33 mouse cellular contexts compared by ENCODE assay signal in genomic region chr2:122221378-122221777, GRCm38 (mm10). TPM values are rescaled to one million over a fixed set of nuclear protein-coding genes. Genes with fewer than 3 reads are reported as not detected.
DNase-seq lines count a peak whose midpoint lies in the region; ATAC-seq and TF ChIP-seq lines count a peak whose summit lies in the region.
"Had no signal": no experiment of that assay in that cellular context is flagged by ENCODE, and none has a peak within 500 bp of the region (broad histone marks: within the 10 kb centered on the region; RNA-seq: fewer than 3 reads in every experiment).

No protein-coding gene starts in this region.

- H3K36me3 ChIP-seq in G1E (replicated peaks), result no peaks in the 10 kb centered on the region
- H3K36me3 ChIP-seq in MEL (ENCODE audit: control insufficient read depth in 1 of 2, insufficient read depth in 2 of 2, low read length in 2 of 2), result peaks cover 0 to 32% of the 10 kb centered on the region in 2 experiments; a peak in 2 of 4 replicates
- H3K36me3 ChIP-seq in intestine, embryonic 16.5 days (ENCODE audit: control insufficient read depth, insufficient read depth, low read length), result no peaks in the 10 kb centered on the region
- no peaks in the 10 kb centered on the region for H3K36me3 ChIP-seq in kidney, embryonic 14.5 days (ENCODE audit: control insufficient read depth, insufficient read depth, low read length)
- H3K36me3 ChIP-seq: embryonic facial prominence, embryonic 10.5 days; embryonic facial prominence, embryonic 13.5 days; forebrain, embryonic 12.5 days; forebrain, embryonic 15.5 days; heart, embryonic 12.5 days; heart, embryonic 15.5 days; hindbrain, embryonic 10.5 days; hindbrain, embryonic 13.5 days had no signal

- no peak for TF ChIP-seq RAD21 in MEL (IDR thresholded peaks at IDR 0.05; ENCODE audit: low read depth, low read length)

- TF ChIP-seq CTCF in G1E (IDR thresholded peaks at IDR 0.05; ENCODE audit: low read depth, low read length), result no peak
- no peak for TF ChIP-seq CTCF in MEL (IDR thresholded peaks at IDR 0.05 in 2 of 3, conservative IDR thresholded peaks at IDR 0.05 in 1 of 3; ENCODE audit: control insufficient read depth in 1 of 3, insufficient read depth in 1 of 3, low read depth in 2 of 3, low read length in 3 of 3, poor library complexity in 1 of 3, severe bottlenecking in 1 of 3)

- H3K4me1 ChIP-seq in G1E (ENCODE audit: insufficient read depth, low read depth, low read length) (peaks cover 47% of the 10 kb centered on the region), MEL (ENCODE audit: control insufficient read depth in 1 of 2, insufficient read depth in 2 of 2, low read length in 2 of 2) (peaks cover 18 to 32% of the 10 kb centered on the region in 2 experiments)
- H3K4me1 ChIP-seq in intestine, embryonic 16.5 days (ENCODE audit: control insufficient read depth, insufficient read depth, low read length), result no peaks in the 10 kb centered on the region; the same call in 1 of the 2 replicates
- H3K4me1 ChIP-seq in kidney, embryonic 14.5 days (ENCODE audit: control insufficient read depth, insufficient read depth, low read length), result no peaks in the 10 kb centered on the region
- H3K4me1 ChIP-seq: embryonic facial prominence, embryonic 10.5 days; embryonic facial prominence, embryonic 13.5 days; forebrain, embryonic 12.5 days; forebrain, embryonic 15.5 days; heart, embryonic 15.5 days; hindbrain, embryonic 10.5 days; hindbrain, embryonic 13.5 days had no signal

- H3K9ac ChIP-seq in MEL (ENCODE audit: control insufficient read depth, low read depth, low read length, poor library complexity, severe bottlenecking), result no peak overlapping the region
- no peak overlapping the region for H3K9ac ChIP-seq in intestine, embryonic 16.5 days (ENCODE audit: low read depth, low read length)
- no peak overlapping the region for H3K9ac ChIP-seq in kidney, embryonic 14.5 days (ENCODE audit: low read depth, low read length)
- H3K9ac ChIP-seq: embryonic facial prominence, embryonic 13.5 days; forebrain, embryonic 12.5 days; forebrain, embryonic 15.5 days; heart, embryonic 12.5 days; heart, embryonic 15.5 days; hindbrain, embryonic 13.5 days had no signal

- no peaks in the 10 kb centered on the region for H3K27me3 ChIP-seq in G1E (ENCODE audit: insufficient read depth, low read length)
- no peaks in the 10 kb centered on the region for H3K27me3 ChIP-seq in MEL (ENCODE audit: control insufficient read depth in 1 of 2, insufficient read depth in 2 of 2, low read length in 2 of 2)
- H3K27me3 ChIP-seq in intestine, embryonic 16.5 days (replicated peaks; ENCODE audit: control insufficient read depth, insufficient read depth, low read length), result no peaks in the 10 kb centered on the region
- H3K27me3 ChIP-seq in kidney, embryonic 14.5 days (ENCODE audit: control insufficient read depth, insufficient read depth, low read length), result no peaks in the 10 kb centered on the region
- H3K27me3 ChIP-seq: embryonic facial prominence, embryonic 13.5 days; forebrain, embryonic 12.5 days; forebrain, embryonic 15.5 days; heart, embryonic 12.5 days; heart, embryonic 15.5 days; hindbrain, embryonic 13.5 days; Patski had no signal

- peak; percentile 36 for ATAC-seq in G1E (ENCODE audit: extremely low read depth, insufficient number of reproducible peaks, low FRiP score, poor library complexity, severe bottlenecking)
- peak; percentile 86 for ATAC-seq in intestine, embryonic 16.5 days
- ATAC-seq in megakaryocyte progenitor cell, adult 5-6 weeks (replicated peaks; ENCODE audit: poor library complexity), result no peak
- no peak for ATAC-seq in kidney, embryonic 14.5 days (ENCODE audit: low FRiP score, low TSS enrichment)
- ATAC-seq: CD4-positive, CD25-positive, alpha-beta regulatory T cell, adult 4 months; forebrain, embryonic 15.5 days; hindbrain, embryonic 16.5 days; Patski had no signal

- no peak for TF ChIP-seq POLR2A in MEL (IDR thresholded peaks at IDR 0.05; ENCODE audit: control insufficient read depth in 1 of 2, insufficient read depth in 1 of 2, low read depth in 1 of 2, low read length in 2 of 2, poor library complexity in 1 of 2)

- peak overlapping the region; percentile 73 for H3K27ac ChIP-seq in MEL (ENCODE audit: control insufficient read depth, low read depth, low read length)
- H3K27ac ChIP-seq in intestine, embryonic 16.5 days (ENCODE audit: low read length), result peak overlapping the region; percentile 54
- no peak overlapping the region for H3K27ac ChIP-seq in kidney, embryonic 14.5 days (ENCODE audit: low read depth, low read length)
- H3K27ac ChIP-seq: embryonic facial prominence, embryonic 10.5 days; embryonic facial prominence, embryonic 13.5 days; forebrain, embryonic 12.5 days; forebrain, embryonic 15.5 days; heart, embryonic 15.5 days; hindbrain, embryonic 10.5 days; hindbrain, embryonic 13.5 days had no signal

- 32% methylated on average over 4 of the region's 4 CpGs for WGBS in intestine, embryonic 16.5 days
- WGBS in kidney, embryonic 14.5 days, result 59% methylated on average over 4 of the region's 4 CpGs

- TF ChIP-seq EP300 in MEL (IDR thresholded peaks at IDR 0.05; ENCODE audit: low read depth in 1 of 2, low read length in 2 of 2), result peak; percentile 58 to 88

- DNase-seq in G1E (ENCODE audit: low spot score), result no peak
- DNase-seq in MEL (ENCODE audit: low read depth, low spot score), result no peak
- no peak for DNase-seq in spleen, adult 12 weeks (ENCODE audit: low spot score)
- DNase-seq: adrenal gland, postnatal 10 days; adrenal gland, postnatal 36 days; cerebellum, adult 18-20 months; cerebellum, adult 9-11 months; cerebellum, postnatal 25 days; embryo, embryonic 11 days; gastrocnemius, postnatal 25 days; heart, adult 18-20 months; heart, postnatal 10 days; heart, postnatal 36 days had no signal

- H3K9me3 ChIP-seq in G1E (replicated peaks), result peaks cover 3% of the 10 kb centered on the region
- no peaks in the 10 kb centered on the region for H3K9me3 ChIP-seq in MEL (replicated peaks; ENCODE audit: insufficient read depth, low read length)
- no peaks in the 10 kb centered on the region for H3K9me3 ChIP-seq in intestine, embryonic 16.5 days (ENCODE audit: control insufficient read depth, low read length)
- no peaks in the 10 kb centered on the region for H3K9me3 ChIP-seq in kidney, embryonic 14.5 days (ENCODE audit: control insufficient read depth, low read length)
- H3K9me3 ChIP-seq: embryonic facial prominence, embryonic 10.5 days; embryonic facial prominence, embryonic 13.5 days; forebrain, embryonic 12.5 days; forebrain, embryonic 15.5 days; heart, embryonic 12.5 days; heart, embryonic 15.5 days; hindbrain, embryonic 10.5 days; hindbrain, embryonic 13.5 days had no signal

- no peaks in the 10 kb centered on the region for H3K79me2 ChIP-seq in MEL (ENCODE audit: control insufficient read depth, insufficient read depth, low read length, poor library complexity)

- H3K4me3 ChIP-seq in G1E (ENCODE audit: low read depth, low read length) (no peak overlapping the region), MEL (ENCODE audit: control insufficient read depth in 1 of 2, insufficient read depth in 1 of 2, low read depth in 2 of 2, low read length in 2 of 2) (no peak overlapping the region)
- H3K4me3 ChIP-seq in intestine, embryonic 16.5 days (ENCODE audit: low read length), result no peak overlapping the region
- H3K4me3 ChIP-seq in kidney, embryonic 14.5 days (ENCODE audit: low read length), result no peak overlapping the region
- H3K4me3 ChIP-seq: embryonic facial prominence, embryonic 10.5 days; embryonic facial prominence, embryonic 13.5 days; erythroblast, embryonic 14.5 days; forebrain, embryonic 12.5 days; forebrain, embryonic 15.5 days; heart, embryonic 12.5 days; heart, embryonic 15.5 days; hindbrain, embryonic 10.5 days; hindbrain, embryonic 13.5 days had no signal

- H3K4me2 ChIP-seq in intestine, embryonic 16.5 days (ENCODE audit: low read depth, low read length), result no peak overlapping the region
- H3K4me2 ChIP-seq in kidney, embryonic 14.5 days (replicated peaks; ENCODE audit: low read depth, low read length), result no peak overlapping the region
- H3K4me2 ChIP-seq: embryonic facial prominence, embryonic 13.5 days; forebrain, embryonic 12.5 days; forebrain, embryonic 15.5 days; heart, embryonic 12.5 days; heart, embryonic 15.5 days; hindbrain, embryonic 13.5 days had no signal

RNA-seq across cellular contexts. Expression of gene Sord, which starts 13.2 kb away (rescaled TPM):
- total RNA-seq in G1E (2014; fragmentation: Nextera tagmentation), result 211 and 213 TPM in 2 replicates
- total RNA-seq in G1E (2017), result 230 and 241 TPM in 2 replicates
- polyA plus RNA-seq in G1E (2012), result 91.7 and 102 TPM in 2 replicates
- total RNA-seq in MEL (2012; rRNA removed), result 39.6 and 41.1 TPM in 2 replicates
- polyA plus RNA-seq in MEL (2012; ENCODE audit: insufficient read depth in 1 of 2, insufficient read length in 2 of 2, low read depth in 1 of 2, low replicate concordance in 2 of 2, missing spikeins in 1 of 2), result 10 to 100 TPM in 1 of 2 experiments, not detected in 1; 61.7 TPM
- 90.2 and 104 TPM in 2 replicates for polyA plus RNA-seq in intestine, embryonic 16.5 days (2015; fragmentation: Nextera tagmentation; extraction: Ambion mirVana)
- 56.2 and 64.7 TPM in 2 replicates for total RNA-seq in megakaryocyte progenitor cell, adult 5-6 weeks (2015)
- 64.8 and 71.9 TPM in 2 replicates for total RNA-seq in megakaryocyte progenitor cell, adult 5-6 weeks (2017)
- 13.6 and 24.0 TPM in 2 replicates for polyA plus RNA-seq in kidney, embryonic 14.5 days (2014; fragmentation: Nextera tagmentation; extraction: Ambion mirVana)

RNA-seq across cellular contexts. Expression of gene Terb2, which starts 35.3 kb away (rescaled TPM):
- not detected in 2 replicates for total RNA-seq in G1E (2014; fragmentation: Nextera tagmentation)
- not detected in 2 replicates for total RNA-seq in G1E (2017)
- not detected in 2 replicates for polyA plus RNA-seq in G1E (2012)
- total RNA-seq in MEL (2012; rRNA removed), result not detected in 2 replicates
- not detected for polyA plus RNA-seq in MEL (2012; ENCODE audit: insufficient read depth in 1 of 2, insufficient read length in 2 of 2, low read depth in 1 of 2, low replicate concordance in 2 of 2, missing spikeins in 1 of 2)
- not detected in 2 replicates for polyA plus RNA-seq in intestine, embryonic 16.5 days (2015; fragmentation: Nextera tagmentation; extraction: Ambion mirVana)
- not detected in 2 replicates for total RNA-seq in megakaryocyte progenitor cell, adult 5-6 weeks (2015)
- total RNA-seq in megakaryocyte progenitor cell, adult 5-6 weeks (2017), result not detected in 2 replicates
- not detected in 2 replicates for polyA plus RNA-seq in kidney, embryonic 14.5 days (2014; fragmentation: Nextera tagmentation; extraction: Ambion mirVana)
- total RNA-seq: adrenal gland, adult 18-20 months; adrenal gland, postnatal 10 days; adrenal gland, postnatal 36 days; common myeloid progenitor, adult 5-6 weeks; gastrocnemius, adult 8-10 months; gastrocnemius, postnatal 25 days; heart, adult 18-20 months; heart, postnatal 10 days; heart, postnatal 36 days had no signal
- polyA plus RNA-seq: C2C12; CD4-positive, CD25-positive, alpha-beta regulatory T cell, adult 4 months; embryonic facial prominence, embryonic 10.5 days; embryonic facial prominence, embryonic 13.5 days; erythroblast, embryonic 14.5 days; forebrain, embryonic 12.5 days; forebrain, embryonic 15.5 days; gonadal fat pad, adult 2 months; heart, embryonic 12.5 days; heart, embryonic 15.5 days; hindbrain, embryonic 10.5 days; hindbrain, embryonic 13.5 days; hindbrain, embryonic 16.5 days; Patski had no signal

RNA-seq across cellular contexts. Expression of gene Patl2, which starts 35.4 kb away (rescaled TPM):
- total RNA-seq in G1E (2014; fragmentation: Nextera tagmentation) (1.1 and 1.9 TPM in 2 replicates), G1E (2017) (13.7 and 14.5 TPM in 2 replicates), MEL (2012; rRNA removed) (0.58 and 0.72 TPM in 2 replicates)
- polyA plus RNA-seq in G1E (2012) (0.04 and 0.09 TPM in 2 replicates), MEL (2012; ENCODE audit: insufficient read depth in 1 of 2, insufficient read length in 2 of 2, low read depth in 1 of 2, low replicate concordance in 2 of 2, missing spikeins in 1 of 2) (under 1 TPM in 1 of 2 experiments, not detected in 1; 0.84 TPM)
- polyA plus RNA-seq in intestine, embryonic 16.5 days (2015; fragmentation: Nextera tagmentation; extraction: Ambion mirVana), result 0.07 TPM in 1 of 2 replicates, not detected in the other
- total RNA-seq in megakaryocyte progenitor cell, adult 5-6 weeks (2015), result 0.05 TPM in 1 of 2 replicates, not detected in the other
- total RNA-seq in megakaryocyte progenitor cell, adult 5-6 weeks (2017), result 0.07 TPM in 1 of 2 replicates, not detected in the other
- not detected in 2 replicates for polyA plus RNA-seq in kidney, embryonic 14.5 days (2014; fragmentation: Nextera tagmentation; extraction: Ambion mirVana)
- total RNA-seq: adrenal gland, adult 18-20 months; adrenal gland, postnatal 36 days; common myeloid progenitor, adult 5-6 weeks; gastrocnemius, adult 8-10 months; gastrocnemius, postnatal 25 days; heart, adult 18-20 months; heart, postnatal 10 days; heart, postnatal 36 days had no signal
- polyA plus RNA-seq: C2C12; embryonic facial prominence, embryonic 13.5 days; erythroblast, embryonic 14.5 days; forebrain, embryonic 12.5 days; forebrain, embryonic 15.5 days; heart, embryonic 12.5 days; hindbrain, embryonic 10.5 days; hindbrain, embryonic 13.5 days had no signal

Comparison
In these comparisons a context has a peak if more than half of its experiments do, and no peak if none do; other contexts are left out.
1. ATAC-seq: peak in G1E (single experiment) and intestine, embryonic 16.5 days (single experiment); none in megakaryocyte progenitor cell, adult 5-6 weeks (single experiment) and kidney, embryonic 14.5 days (single experiment).